Mouse (Mus musculus) lung, adult 2 months (tissue): ENCODE data around the gene Phyhipl.

Experiments
- CTCF ChIP-seq: fragments of 200-500 bp; IDR thresholded peaks from 2 replicates; pipeline ENCODE4 v1.5.1; 2011; ENCODE audit warnings: mild to moderate bottlenecking, low read length, control low read depth; ENCODE audit not compliant: insufficient read depth
- POLR2A ChIP-seq: fragments of 200-500 bp; IDR thresholded peaks from 2 replicates; pipeline ENCODE4 v1.6.1; 2011; ENCODE audit warnings: low read depth, mild to moderate bottlenecking, control low read depth, low read length, borderline replicate concordance; ENCODE audit errors: extremely low read depth

GRCm38 (mm10) chr10:70654655-70655054 is 1.1 kb downstream of the Phyhipl start:
- TF ChIP-seq CTCF (no peak), POLR2A (no peak)
